Mouse (Mus musculus) colon, adult 2 months (tissue): ENCODE data around the gene Klhdc7b. TPM values are rescaled to one million over a fixed set of nuclear protein-coding genes. Genes with fewer than 3 reads are reported as not detected.

Source experiments
- polyA plus RNA-seq: library from polyadenylated mRNA; depleted of rRNA; stranded (reverse); fragments of >200 nt; gene quantifications from 2 replicates; pipeline ENCODE4 v1.2.3, GENCODE M21; 2012; rRNA removed

Klhdc7b gene
- polyA plus RNA-seq = 0.27 and 0.44 TPM in 2 replicates

GRCm38 (mm10) chr15:89384617-89385016 is at the start of gene Klhdc7b:
Klhdc7b (plus strand) TSS chr15:89384917.

GRCm38 (mm10) chr15:89355241-89356187 is 29.2 kb upstream of the Klhdc7b start, which contains the start of the genes Lmf2 and Ncaph2:
Lmf2 (minus strand) TSS chr15:89355659.
Ncaph2 (plus strand) TSS chr15:89355719.

GRCm38 (mm10) chr15:89373762-89374248 is 10.9 kb upstream of the Klhdc7b start, which contains the start of gene Sco2:
Sco2 (minus strand) TSS chr15:89373846.

GRCm38 (mm10) chr15:89376957-89377356 is 7.8 kb upstream of the Klhdc7b start, which contains the start of gene Tymp:
Tymp (minus strand) TSS chr15:89377039.

GRCm38 (mm10) chr15:89378831-89379401 is 5.8 kb upstream of the Klhdc7b start, which contains the start of gene Odf3b:
Odf3b (minus strand) TSS chr15:89379282.

GRCm38 (mm10) chr15:89410118-89410517 is 25.4 kb downstream of the Klhdc7b start, which contains the start of gene Syce3:
Syce3 (minus strand) TSS chr15:89410503.

GRCm38 (mm10) chr15:89425711-89426121 is 41.0 kb downstream of the Klhdc7b start, which contains the start of gene Cpt1b:
Cpt1b (minus strand) TSS chr15:89425863.

GRCm38 (mm10) chr15:89429352-89430221 is 44.9 kb downstream of the Klhdc7b start, which contains the start of the genes C730034F03Rik, Gm44502 and Chkb:
C730034F03Rik (plus strand) TSS chr15:89429589.
Gm44502 (minus strand) TSS chr15:89429696.
Chkb (minus strand) TSS chr15:89429908.

Other genes starting within 250 kb of the Klhdc7b start
- gene Mapk12, start 244.2 kb upstream of the Klhdc7b start, polyA plus RNA-seq = 4.7 and 4.8 TPM in 2 replicates
- 3.1 and 3.6 TPM in 2 replicates for gene Mapk11, start 235.3 kb upstream of the Klhdc7b start, polyA plus RNA-seq
- gene Plxnb2, start 204.1 kb upstream of the Klhdc7b start, polyA plus RNA-seq = 407 and 411 TPM in 2 replicates
- 13.8 and 18.4 TPM in 2 replicates for gene Dennd6b, start 188.4 kb upstream of the Klhdc7b start, polyA plus RNA-seq
- 241 and 282 TPM in 2 replicates for gene Ppp6r2, start 173.4 kb upstream of the Klhdc7b start, polyA plus RNA-seq
- gene Sbf1, start 69.6 kb upstream of the Klhdc7b start, polyA plus RNA-seq = 227 and 272 TPM in 2 replicates
- 0.30 and 1.4 TPM in 2 replicates for gene Adm2, start 62.2 kb upstream of the Klhdc7b start, polyA plus RNA-seq
- 0.20 TPM in 1 of 2 replicates, not detected in the other for gene Miox, start 50.5 kb upstream of the Klhdc7b start, polyA plus RNA-seq
- 43.5 and 43.9 TPM in 2 replicates for gene Lmf2, start 29.3 kb upstream of the Klhdc7b start, polyA plus RNA-seq
- 122 and 131 TPM in 2 replicates for gene Ncaph2, start 29.2 kb upstream of the Klhdc7b start, polyA plus RNA-seq
- 52.1 and 55.9 TPM in 2 replicates for gene Sco2, start 11.1 kb upstream of the Klhdc7b start, polyA plus RNA-seq
- 8.3 and 8.6 TPM in 2 replicates for gene Tymp, start 7.9 kb upstream of the Klhdc7b start, polyA plus RNA-seq
- gene Odf3b, start 5.6 kb upstream of the Klhdc7b start, polyA plus RNA-seq = 48.4 and 50.3 TPM in 2 replicates
- gene Syce3, start 25.6 kb downstream of the Klhdc7b start, polyA plus RNA-seq = 0.37 TPM in 1 of 2 replicates, not detected in the other
- 2.4 and 3.1 TPM in 2 replicates for gene Cpt1b, start 40.9 kb downstream of the Klhdc7b start, polyA plus RNA-seq
- gene C730034F03Rik, start 44.7 kb downstream of the Klhdc7b start, polyA plus RNA-seq = 0.54 and 0.65 TPM in 2 replicates
- 2.7 and 4.2 TPM in 2 replicates for gene Gm44502, start 44.8 kb downstream of the Klhdc7b start, polyA plus RNA-seq
- gene Chkb, start 45.0 kb downstream of the Klhdc7b start, polyA plus RNA-seq = 84.7 and 107 TPM in 2 replicates
- 2.3 and 2.4 TPM in 2 replicates for gene Mapk8ip2, start 69.0 kb downstream of the Klhdc7b start, polyA plus RNA-seq
- gene Arsa, start 92.5 kb downstream of the Klhdc7b start, polyA plus RNA-seq = 45.2 and 46.6 TPM in 2 replicates
- gene Shank3, start 114.7 kb downstream of the Klhdc7b start, polyA plus RNA-seq = 11.4 and 11.7 TPM in 2 replicates
- 0.21 and 0.28 TPM in 2 replicates for gene Acr, start 183.4 kb downstream of the Klhdc7b start, polyA plus RNA-seq
- 5.5 and 7.3 TPM in 2 replicates for gene Rabl2, start 207.0 kb downstream of the Klhdc7b start, polyA plus RNA-seq